In the genomic region with DNA sequence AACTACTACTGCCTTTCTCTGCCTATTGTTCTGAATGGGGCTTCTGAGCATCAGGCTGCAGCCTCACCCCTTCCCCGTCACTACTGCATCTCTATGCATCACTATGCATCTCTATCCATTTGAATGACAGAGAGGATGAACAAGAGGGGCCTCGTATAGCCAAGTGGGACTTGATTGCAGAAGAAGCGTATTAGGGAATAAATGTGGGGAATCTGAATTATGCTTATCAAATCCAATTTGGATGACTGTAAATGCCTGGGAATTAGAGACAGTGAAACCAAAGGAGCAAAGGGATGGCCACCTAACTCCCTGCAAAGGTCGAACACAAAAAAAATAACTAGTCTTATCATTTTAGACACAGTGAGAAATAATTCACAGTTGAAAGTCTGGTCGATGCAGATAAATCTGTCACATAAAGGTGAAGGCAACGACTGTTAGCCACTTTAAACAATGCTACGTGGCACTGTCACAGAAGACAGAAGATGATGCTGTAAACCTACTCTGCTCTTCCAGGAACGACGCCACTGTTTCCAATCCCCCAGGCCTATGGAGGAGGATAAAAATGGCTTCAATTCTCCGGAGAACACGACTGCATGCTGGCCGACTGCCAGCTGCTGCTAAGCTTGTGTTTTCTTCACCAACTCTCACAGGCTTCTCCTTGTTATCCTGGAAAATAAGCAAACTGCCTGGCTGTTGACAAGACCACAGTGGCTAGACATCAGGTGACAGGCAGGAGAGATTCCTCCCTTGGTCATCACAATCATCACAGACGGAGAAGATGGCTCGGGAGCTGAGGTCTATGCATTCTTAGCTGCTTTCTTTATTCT, we compare ENCODE assay signal across 7 mouse cellular contexts.
DNase-seq lines count a peak whose midpoint lies in the region; ATAC-seq lines count a peak whose summit lies in the region.

No protein-coding gene starts in this region.

- no peaks in the 10 kb centered on the region for H3K27me3 ChIP-seq in kidney, embryonic 15.5 days

- H3K4me1 ChIP-seq in kidney, embryonic 15.5 days = no peaks in the 10 kb centered on the region

- no peak overlapping the region for H3K27ac ChIP-seq in kidney, embryonic 15.5 days

- DNase-seq in kidney, postnatal 4 days = peak; percentile 48 to 49
- DNase-seq in adrenal gland, postnatal 36 days = peak; percentile 2 to 40
- DNase-seq in frontal cortex, postnatal 36 days (ENCODE audit: low spot score in 2 of 2) = peak; percentile 39 to 67

- no peaks in the 10 kb centered on the region for H3K36me3 ChIP-seq in kidney, embryonic 15.5 days

- no peak overlapping the region for H3K9ac ChIP-seq in kidney, embryonic 15.5 days

- no peaks in the 10 kb centered on the region for H3K9me3 ChIP-seq in kidney, embryonic 15.5 days (replicated peaks)

- ATAC-seq in kidney, embryonic 15.5 days (replicated peaks; ENCODE audit: low FRiP score) = no peak
- peak; percentile 85 for ATAC-seq in megakaryocyte progenitor cell, adult 5-6 weeks (replicated peaks; ENCODE audit: poor library complexity)
- no peak for ATAC-seq in megakaryocyte, adult 5-6 weeks (ENCODE audit: poor library complexity, severe bottlenecking)
- ATAC-seq in erythroblast, adult 5-6 weeks (replicated peaks; ENCODE audit: low FRiP score, poor library complexity, severe bottlenecking) = no peak

- WGBS in kidney, embryonic 15.5 days = 50% methylated on average over 14 of the region's 14 CpGs

- H3K4me3 ChIP-seq in kidney, embryonic 15.5 days (replicated peaks) = no peak overlapping the region

- H3K4me2 ChIP-seq in kidney, embryonic 15.5 days = no peak overlapping the region
